Mouse (Mus musculus): ENCODE measurements at regions not wholly inside any gene's neighbourhood (a gene's known extent, or its start where the extent isn't known, plus 50 kb on each side); places are given as distances from the start of the nearest gene placed in this dataset.

DNA sequence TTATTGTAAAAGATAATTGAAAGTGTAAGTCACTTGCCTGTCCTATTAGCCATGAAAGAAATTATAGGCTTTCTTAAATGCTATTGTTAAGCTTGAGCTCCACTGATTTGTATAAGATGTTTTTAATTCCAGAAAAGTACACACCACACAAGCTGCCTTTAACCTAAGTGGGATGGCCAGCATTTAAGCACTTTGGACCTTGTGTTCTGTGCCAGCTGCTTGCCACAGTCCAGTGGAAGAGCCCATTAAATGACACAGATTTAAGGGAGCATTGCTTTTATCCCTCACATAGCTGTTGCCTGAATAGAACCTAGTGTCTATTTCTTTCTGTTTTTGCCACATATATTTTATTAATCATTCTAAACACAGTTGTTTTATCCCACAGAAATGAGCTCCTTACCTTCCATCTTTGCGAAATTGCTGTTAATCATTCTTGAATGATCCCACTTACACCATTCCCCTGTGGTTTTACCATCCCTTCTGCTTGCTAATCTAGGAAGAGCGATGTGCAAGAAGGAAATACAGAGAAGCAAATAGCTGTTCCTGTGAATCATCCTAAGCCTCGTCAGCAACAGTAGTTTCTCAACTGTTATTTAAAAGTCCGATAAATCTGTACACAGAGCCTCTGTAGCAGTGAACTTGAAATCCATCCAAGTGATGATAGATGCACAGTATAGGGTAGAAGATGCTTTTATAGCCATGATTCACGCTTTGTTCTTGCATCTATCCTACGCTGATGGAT is 57.9 kb upstream of the Samsn1 start:
- TF ChIP-seq GATA1 (IDR thresholded peaks at IDR 0.05; ENCODE audit: low read length) (no peak), TAL1 (IDR thresholded peaks at IDR 0.05; ENCODE audit: low read length) (no peak)

All from erythroblast, embryonic 14.5 days (primary cell).